Mouse (Mus musculus) 416B (cell line): ENCODE results near the gene Wnt16.
A peak's percentile ranks its signal among the peaks of the same experiment; 100 is the strongest.
"Not testable (repeated sequence)": the region's sequence is repeated elsewhere in the genome, so short reads cannot be mapped to it uniquely, and the experiment has no call there.

Source experiments
- DNase-seq: peaks from one replicate; pipeline ENCODE4 v3.0.0; 2011; ENCODE audit warnings: low read depth

Gene Wnt16

DNA sequence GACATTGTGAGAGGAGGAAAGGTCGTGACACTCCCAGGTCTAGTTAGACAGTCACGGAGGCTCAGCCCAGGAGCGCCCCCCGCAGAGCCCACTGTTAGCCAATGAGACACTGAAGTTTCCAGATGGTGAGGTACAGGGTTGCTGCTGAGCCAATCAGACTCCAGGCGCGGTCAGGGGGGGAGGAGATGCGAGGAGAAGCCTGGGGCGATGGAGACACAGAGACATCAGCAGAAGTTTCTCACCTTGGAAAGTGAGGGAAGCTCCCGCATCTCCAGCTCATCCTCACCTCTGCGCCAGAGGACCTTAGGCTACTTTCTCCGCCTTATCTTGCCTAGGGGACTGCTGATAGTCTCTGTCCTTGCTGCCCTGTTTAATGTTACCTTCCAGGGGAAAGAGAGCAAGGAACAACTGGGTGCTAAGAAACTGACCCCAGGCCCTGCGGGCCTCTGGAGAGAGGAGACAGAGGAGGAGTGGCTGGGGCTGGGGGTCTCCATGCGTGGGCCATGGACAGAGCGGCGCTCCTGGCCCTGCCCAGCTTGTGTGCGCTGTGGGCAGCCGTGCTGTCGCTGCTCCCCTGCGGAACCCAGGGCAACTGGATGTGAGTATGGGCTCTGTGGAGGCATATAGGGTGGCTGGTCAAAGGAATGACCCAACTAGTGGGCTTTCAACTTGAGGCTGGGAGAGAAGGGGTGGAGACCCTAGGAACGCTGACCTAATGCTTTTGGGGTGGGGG, at the start of gene Wnt16:
Gene Wnt16, plus strand, starts transcription at position 224 of the 733 bp plus-strand sequence.
- DNase-seq, result no peak

DNA sequence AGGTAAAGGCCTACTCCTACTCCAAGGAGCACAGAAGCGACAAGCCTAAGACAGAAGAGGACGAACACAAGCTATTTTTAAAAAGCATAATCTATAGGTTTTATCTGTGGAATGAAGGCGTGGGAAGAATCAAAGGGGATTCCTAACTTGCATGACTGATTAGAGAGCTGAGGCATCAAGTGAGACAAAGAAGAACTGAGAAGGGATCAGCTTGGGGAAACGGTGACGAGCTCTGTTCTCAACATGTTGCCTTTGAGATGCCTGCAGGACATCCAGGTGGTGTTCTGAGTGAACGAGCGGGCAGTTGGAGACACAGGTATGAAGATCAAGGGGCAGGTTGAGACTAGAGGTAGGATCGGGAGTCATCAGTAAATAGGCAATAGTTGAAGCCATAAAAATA, 44.7 kb upstream of the Wnt16 start:
- no peak for DNase-seq

DNA sequence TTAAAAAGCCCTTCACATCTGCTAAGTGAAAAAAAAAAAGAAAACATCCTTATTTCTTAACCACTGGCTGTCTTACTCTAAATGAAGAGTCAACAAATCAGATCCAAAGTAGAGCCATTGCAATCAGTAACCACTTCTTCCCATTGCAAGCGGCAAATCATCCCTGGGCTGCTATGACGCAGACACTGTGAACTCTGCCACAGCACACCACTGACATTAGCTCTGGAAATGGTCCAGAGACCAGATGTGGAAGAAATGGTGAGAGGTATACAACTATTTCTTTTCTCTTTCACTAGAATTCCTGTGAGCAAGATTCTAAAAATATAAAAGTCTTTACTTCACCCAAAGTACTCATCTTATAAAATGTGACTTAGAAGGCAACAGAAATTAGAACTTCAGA, 41.3 kb upstream of the Wnt16 start:
- DNase-seq, result no peak

DNA sequence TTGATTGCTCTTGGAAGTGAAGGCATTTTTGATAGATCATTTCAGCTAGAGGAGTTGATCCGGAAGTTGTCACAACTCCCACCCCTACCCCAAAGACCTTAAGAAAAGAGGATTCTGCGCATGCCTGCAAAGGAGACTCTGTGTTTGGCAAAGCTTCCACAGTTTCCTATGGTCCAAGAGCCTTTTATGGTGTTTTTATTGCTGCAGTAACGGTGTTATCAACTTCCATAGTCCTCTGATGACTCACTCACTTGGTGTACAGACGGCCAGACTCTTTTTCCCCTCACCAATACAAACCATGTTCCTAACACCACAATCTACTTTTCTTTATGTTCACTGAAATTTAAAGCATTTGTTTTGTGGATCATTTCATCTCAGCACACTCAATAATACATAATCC, 29.2 kb upstream of the Wnt16 start:
- DNase-seq, result peak; percentile 21

- DNase-seq, result no peak
Measured at GRCm38 (mm10) chr6:22262519-22262918, 25.5 kb upstream of the Wnt16 start.

DNA sequence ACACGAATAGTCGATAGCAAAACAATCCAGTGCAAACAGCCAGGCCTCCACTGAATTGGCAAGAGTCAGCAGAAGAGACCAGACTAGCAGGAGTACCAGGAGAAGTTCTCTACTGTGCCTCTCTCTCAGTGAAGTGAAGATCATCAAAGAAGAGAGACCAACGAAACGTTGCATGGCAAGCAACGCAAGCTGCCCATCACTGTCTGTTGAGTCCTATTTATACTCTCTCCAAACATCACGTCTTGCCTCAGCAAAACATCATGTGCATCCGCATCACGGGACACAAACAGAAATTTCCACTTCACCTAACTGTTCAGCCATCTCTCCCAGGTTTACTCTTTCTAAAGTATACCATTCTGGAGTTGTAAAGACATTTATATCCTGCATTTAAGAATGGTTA, 23.9 kb upstream of the Wnt16 start:
- DNase-seq, result not testable (repeated sequence)

GRCm38 (mm10) chr6:22266018-22266417, 22.0 kb upstream of the Wnt16 start:
- no peak for DNase-seq

- no peak for DNase-seq
Measured at GRCm38 (mm10) chr6:22267807-22268667, 20.0 kb upstream of the Wnt16 start.

DNA sequence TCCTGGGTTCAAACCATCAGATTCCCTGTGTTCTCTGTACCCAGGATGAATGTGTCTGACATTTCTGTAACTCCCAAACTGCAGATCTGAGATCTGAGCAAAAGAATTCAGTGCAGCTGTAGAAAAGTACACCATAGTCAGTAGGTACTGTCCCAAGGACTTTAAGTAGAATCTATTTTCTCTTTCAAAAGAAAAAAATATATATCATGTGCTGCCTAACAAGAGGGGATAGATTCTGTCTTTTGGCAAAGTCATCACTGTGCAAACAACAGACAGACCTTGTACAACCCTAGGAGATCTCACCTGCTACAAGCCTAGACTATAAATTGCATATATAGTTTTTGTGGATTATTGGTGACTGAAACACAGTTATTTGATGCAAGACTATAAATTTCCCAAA, 19.4 kb upstream of the Wnt16 start:
- no peak for DNase-seq

DNA sequence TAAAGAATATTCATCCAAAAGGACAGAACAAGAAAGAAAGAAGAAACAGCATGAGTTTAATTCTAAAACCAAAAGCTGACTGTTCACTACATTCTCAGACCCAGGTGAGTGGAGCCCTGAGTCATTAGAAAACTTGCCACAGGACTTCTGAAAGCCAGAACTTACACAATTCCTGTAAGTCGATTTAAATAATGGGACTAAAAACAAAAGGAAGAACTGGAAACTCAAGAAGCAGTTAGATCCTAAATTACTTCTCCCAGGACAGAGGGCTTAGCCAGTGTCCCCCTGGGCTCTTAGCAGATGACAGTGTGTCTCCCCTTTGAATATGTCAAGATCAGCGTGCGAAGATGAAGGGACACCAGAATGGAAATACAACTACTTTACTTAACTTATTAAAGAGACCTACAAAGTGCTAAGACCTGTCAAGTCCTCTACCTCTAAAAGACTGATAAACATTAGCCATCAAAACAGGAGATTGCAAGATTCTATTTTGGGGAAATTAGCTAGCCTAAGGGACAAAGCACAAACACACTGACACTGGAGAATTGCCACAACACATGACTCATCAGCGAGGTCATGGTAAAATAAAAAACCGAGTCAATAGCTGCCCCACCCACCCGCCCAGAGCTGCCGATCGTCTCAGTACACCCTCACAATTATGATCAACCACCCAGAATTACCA, 18.0 kb upstream of the Wnt16 start:
- peak; percentile 76 for DNase-seq

DNA sequence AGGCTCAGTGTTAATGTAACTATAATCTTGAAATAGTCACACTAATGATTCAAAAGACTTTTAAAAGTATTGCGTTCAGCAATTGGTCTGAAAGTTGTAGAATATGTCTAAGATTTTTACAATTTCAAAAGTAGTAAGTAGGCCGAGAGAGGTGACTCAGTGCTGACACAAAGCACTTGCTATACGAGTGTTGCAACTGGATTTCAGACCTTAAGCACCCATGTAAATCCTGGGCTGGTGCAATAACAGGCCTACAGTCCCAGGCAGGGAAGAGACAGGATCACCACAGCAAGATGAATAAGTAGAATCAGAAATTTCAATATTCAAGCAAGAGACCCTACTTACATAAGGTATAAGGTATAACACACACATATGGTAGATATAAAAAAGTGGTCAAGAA, 10.1 kb upstream of the Wnt16 start:
- DNase-seq, result peak; percentile 45

GRCm38 (mm10) chr6:22280217-22280861, 7.7 kb upstream of the Wnt16 start:
- peak; percentile 68 for DNase-seq

GRCm38 (mm10) chr6:22282405-22282804, 5.6 kb upstream of the Wnt16 start:
- peak; percentile 8 for DNase-seq

DNA sequence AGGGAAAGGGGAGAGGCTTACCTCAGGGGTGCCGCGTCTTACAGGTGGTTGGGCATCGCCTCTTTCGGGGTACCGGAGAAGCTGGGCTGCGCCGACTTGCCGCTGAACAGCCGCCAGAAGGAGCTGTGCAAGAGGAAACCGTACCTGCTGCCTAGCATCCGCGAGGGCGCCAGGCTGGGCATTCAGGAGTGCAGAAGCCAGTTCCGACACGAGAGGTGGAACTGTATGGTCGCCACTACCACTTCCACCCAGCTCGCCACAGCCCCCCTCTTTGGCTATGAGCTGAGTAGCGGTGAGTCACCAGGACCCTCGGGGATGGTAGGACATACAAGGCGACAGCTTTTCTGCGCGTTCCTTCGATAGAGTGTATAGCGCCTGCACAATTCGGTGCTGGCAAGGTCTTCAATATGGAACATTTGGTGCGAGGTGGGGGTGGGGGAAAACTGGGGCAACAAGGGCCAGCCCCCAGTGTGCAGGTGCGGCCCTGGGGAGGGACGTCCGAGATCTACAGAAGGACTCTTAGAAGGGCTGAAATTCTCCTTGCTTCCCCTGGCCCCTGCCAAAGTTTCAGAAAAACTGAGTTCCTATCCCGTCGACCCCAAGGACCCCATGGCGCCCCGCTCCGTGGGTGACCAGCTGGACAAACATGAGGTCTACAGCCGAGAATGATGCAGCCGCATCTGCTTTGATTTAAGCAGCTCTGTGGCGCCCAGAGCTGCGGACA, 872 bp downstream of the Wnt16 start:
- DNase-seq, result no peak

GRCm38 (mm10) chr6:22289461-22290021, 1.5 kb downstream of the Wnt16 start:
- no peak for DNase-seq

- DNase-seq, result no peak
Measured at GRCm38 (mm10) chr6:22290790-22291189, 2.8 kb downstream of the Wnt16 start.

DNA sequence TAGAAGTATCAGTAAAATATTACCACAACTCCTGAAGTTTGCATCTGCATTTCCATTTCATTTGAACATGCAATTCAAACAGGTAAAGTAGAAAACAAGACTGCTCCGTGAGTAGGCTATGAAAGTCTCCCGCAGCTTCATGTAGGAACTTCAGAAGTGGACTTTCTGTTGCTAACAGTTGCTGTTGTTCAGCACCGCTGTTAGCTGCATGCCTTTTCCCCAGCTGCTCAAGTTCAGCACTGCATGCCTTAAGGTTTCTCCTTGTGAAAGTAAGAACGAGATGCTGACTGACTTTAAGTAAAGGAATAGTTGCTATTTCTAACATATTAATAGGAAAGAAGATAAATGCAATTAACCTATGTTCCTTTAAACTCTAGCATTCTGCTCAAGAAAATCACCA, 4.0 kb downstream of the Wnt16 start:
- peak; percentile 17 for DNase-seq

DNA sequence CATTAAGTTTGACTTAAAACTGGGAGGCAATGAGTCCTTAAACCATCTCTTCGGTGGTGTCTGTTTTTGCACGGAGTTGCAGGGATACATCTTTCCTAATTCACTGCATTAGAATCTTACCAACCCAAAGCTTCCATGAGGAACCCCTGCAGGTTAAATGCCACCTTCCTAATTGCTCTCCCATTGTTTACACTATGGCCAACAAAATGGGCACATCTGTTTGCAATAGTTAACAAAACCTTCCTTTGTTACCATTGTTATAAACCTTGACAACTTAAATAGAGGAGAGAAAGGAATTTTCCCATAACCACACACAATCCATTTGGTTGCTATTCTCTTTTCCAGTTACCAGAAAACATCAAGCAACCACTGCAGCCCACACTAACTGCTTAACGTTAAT, 5.9 kb downstream of the Wnt16 start:
- no peak for DNase-seq

GRCm38 (mm10) chr6:22297028-22297427, 9.0 kb downstream of the Wnt16 start:
- DNase-seq, result no peak

- no peak for DNase-seq
Measured at GRCm38 (mm10) chr6:22298059-22298458, 10.0 kb downstream of the Wnt16 start.

DNA sequence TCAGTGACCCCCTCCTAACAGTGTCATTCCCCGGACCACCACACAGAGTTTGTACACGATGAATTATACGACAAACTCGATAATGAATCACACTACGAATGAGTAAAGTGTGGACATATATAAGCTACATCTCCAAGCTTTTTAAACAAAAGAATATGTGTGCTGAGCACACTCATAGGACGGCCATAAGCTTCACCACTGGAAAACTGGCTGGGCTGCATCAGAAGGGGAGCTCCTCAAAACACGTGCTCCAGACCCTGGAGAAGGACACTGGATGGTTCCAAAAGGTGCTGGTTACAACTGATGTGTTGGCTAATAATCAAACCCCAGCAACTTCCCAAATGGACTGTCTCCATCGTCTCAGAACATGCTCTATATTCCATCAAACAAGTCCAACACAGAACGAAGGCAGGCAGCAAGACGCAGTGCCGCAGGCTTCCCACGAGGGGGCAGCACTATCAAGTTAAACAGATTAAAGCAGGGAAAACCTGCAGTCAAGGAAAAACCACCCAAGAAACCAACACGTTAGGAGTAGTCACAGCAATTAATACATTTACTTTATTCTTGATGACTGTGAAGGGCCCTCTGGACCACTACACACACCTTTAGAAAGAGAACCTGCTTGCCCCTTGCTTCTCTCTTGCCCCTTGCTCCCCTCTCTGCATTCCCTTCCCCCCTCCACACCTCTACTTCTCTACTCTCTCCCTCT, 37.5 kb downstream of the Wnt16 start:
- peak; percentile 77 for DNase-seq
